Mouse (Mus musculus) liver, adult 2 months (tissue): ENCODE measurements at regions not wholly inside any gene's neighbourhood (a gene's known extent, or its start where the extent isn't known, plus 50 kb on each side); places are given as distances from the start of the nearest gene placed in this dataset.

Experiments
- DNase-seq: peaks from one replicate; pipeline ENCODE4 v3.0.0-alpha.2; 2011; ENCODE audit warnings: low read depth, low spot score; ENCODE audit errors: extremely low read depth
- H3K27ac ChIP-seq: fragments of 200-500 bp; replicated peaks from 2 replicates; pipeline ENCODE4 v1.5.1; 2012; ENCODE audit warnings: low read depth, mild to moderate bottlenecking, control low read depth, inconsistent platforms, low read length; ENCODE audit not compliant: insufficient read depth
- H3K27me3 ChIP-seq: fragments of 200-500 bp; 2 replicates; pipeline ENCODE4 v1.6.1; 2012; ENCODE audit warnings: mild to moderate bottlenecking, moderate library complexity, low read length, inconsistent platforms; ENCODE audit not compliant: control insufficient read depth, insufficient read depth
- H3K36me3 ChIP-seq: fragments of 200-500 bp; 2 replicates; pipeline ENCODE4 v1.6.1; 2012; ENCODE audit warnings: low read length, inconsistent platforms; ENCODE audit not compliant: control insufficient read depth, insufficient read depth
- H3K4me1 ChIP-seq: fragments of 200-500 bp; 2 replicates; pipeline ENCODE4 v1.6.1; 2011; ENCODE audit warnings: low read length; ENCODE audit not compliant: control insufficient read depth, insufficient read depth
- H3K4me3 ChIP-seq: fragments of 200-500 bp; 2 replicates; pipeline ENCODE4 v1.5.1; 2011; ENCODE audit warnings: low read depth, mild to moderate bottlenecking, control low read depth, low read length, moderate library complexity; ENCODE audit not compliant: insufficient read depth
- H3K79me2 ChIP-seq: fragments of 200-500 bp; 2 replicates; pipeline ENCODE4 v1.6.1; 2012; ENCODE audit warnings: inconsistent platforms, mild to moderate bottlenecking, low read length, moderate library complexity; ENCODE audit not compliant: control insufficient read depth, insufficient read depth
- H3K9ac ChIP-seq: fragments of 200-500 bp; 2 replicates; pipeline ENCODE4 v1.6.1; 2012; ENCODE audit warnings: low read depth, mild to moderate bottlenecking, control low read depth, inconsistent platforms, low read length
- CTCF ChIP-seq: fragments of 200-500 bp; IDR thresholded peaks from 2 replicates; pipeline ENCODE4 v1.5.1; 2011; ENCODE audit warnings: low read depth, low read length, control low read depth
- POLR2A ChIP-seq: fragments of 200-500 bp; IDR thresholded peaks from 2 replicates; pipeline ENCODE4 v1.6.1; 2011; ENCODE audit warnings: low read length, control low read depth; ENCODE audit not compliant: insufficient read depth; ENCODE audit errors: extremely low read depth
- WGBS: fragments of 180-500 bp; shearing (Covaris S2); methylation state at CpG from one replicate; pipeline ENCODE4 v1.1.7; 2018; 5-methylcytosine and 5-hydroxymethylcytosine counted together

- 50% methylated on average over 5 of the region's 5 CpGs for WGBS
- TF ChIP-seq POLR2A (no peak), CTCF (0 out of 2 replicates have a peak, but pooled peaks have one; percentile 1)
- no peak overlapping the region for H3K9ac ChIP-seq
- H3K4me1 ChIP-seq, result no peaks in the 10 kb centered on the region; the same call in 1 of the 2 replicates
- H3K36me3 ChIP-seq, result no peaks in the 10 kb centered on the region
- H3K27me3 ChIP-seq, result no peaks in the 10 kb centered on the region
- H3K27ac ChIP-seq, result 0 out of 2 replicates have a peak overlapping the region, but pooled peaks have one; percentile 12
- no peaks in the 10 kb centered on the region for H3K79me2 ChIP-seq
- DNase-seq, result peak; percentile 92
- no peak overlapping the region for H3K4me3 ChIP-seq
Observed at GRCm38 (mm10) chr9:113091881-113092280, 616.2 kb downstream of the Pdcd6ip start.

DNA sequence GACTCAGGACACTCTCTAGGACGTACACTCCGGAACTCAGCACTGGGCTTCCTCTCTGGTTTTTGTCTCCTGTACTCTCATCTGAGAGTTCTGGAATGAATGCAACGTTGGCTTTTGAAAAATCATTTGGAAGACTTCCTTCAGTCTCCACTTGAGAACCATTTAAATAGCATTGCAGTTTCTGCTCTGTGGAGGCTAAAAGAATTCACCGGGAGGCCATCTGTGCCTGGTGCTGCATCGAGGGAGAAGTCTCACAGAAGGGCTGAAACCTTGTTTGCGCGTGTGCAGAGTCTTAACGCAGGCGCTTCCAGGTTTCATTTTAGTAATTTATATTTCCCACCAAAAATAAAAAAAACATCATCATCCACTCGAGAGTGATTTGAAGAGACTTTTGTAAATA is 620.3 kb downstream of the Pdcd6ip start:
- H3K9ac ChIP-seq, result no peak overlapping the region
- no peak for TF ChIP-seq POLR2A
- no peak for TF ChIP-seq CTCF
- WGBS, result 91% methylated on average over 10 of the region's 10 CpGs
- no peaks in the 10 kb centered on the region; the same call in 1 of the 2 replicates for H3K4me1 ChIP-seq
- no peaks in the 10 kb centered on the region for H3K36me3 ChIP-seq
- no peaks in the 10 kb centered on the region for H3K79me2 ChIP-seq
- no peaks in the 10 kb centered on the region for H3K27me3 ChIP-seq
- DNase-seq, result no peak
- no peak overlapping the region for H3K4me3 ChIP-seq
- H3K27ac ChIP-seq, result no peak overlapping the region

DNA sequence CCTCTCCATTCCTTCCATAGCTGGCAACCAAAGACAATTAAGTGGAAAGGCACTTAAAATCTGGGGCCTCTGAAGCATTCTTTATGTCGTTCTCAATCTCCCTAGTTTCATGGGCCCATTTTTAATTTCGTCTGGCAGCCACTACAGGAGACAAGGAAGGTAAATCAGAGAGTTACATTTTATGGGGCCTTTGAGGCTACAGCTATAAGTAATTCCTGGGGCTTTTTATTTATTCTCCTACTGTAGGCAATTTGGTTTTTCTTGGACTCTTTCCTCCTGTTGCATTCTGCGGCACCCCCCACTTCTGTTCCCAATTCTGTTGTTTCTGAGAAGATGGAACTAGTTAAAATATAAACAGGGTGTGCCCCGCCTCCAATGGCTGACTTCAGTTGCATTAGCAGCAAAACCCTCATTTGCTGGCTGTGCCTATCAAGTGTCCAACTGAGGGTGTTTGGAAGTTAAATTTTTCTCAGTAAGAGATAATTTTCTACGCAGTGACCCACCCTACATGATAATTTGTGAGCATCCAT is 622.7 kb downstream of the Pdcd6ip start:
- Histone ChIP-seq H3K27ac (no peak overlapping the region), H3K79me2 (no peaks in the 10 kb centered on the region), H3K9ac (no peak overlapping the region), H3K36me3 (no peaks in the 10 kb centered on the region), H3K4me1 (no peaks in the 10 kb centered on the region), H3K4me3 (no peak overlapping the region), H3K27me3 (no peaks in the 10 kb centered on the region)
- DNase-seq, result no peak
- no peak for TF ChIP-seq POLR2A
- no peak for TF ChIP-seq CTCF
- 89% methylated on average over 5 of the region's 5 CpGs for WGBS

DNA sequence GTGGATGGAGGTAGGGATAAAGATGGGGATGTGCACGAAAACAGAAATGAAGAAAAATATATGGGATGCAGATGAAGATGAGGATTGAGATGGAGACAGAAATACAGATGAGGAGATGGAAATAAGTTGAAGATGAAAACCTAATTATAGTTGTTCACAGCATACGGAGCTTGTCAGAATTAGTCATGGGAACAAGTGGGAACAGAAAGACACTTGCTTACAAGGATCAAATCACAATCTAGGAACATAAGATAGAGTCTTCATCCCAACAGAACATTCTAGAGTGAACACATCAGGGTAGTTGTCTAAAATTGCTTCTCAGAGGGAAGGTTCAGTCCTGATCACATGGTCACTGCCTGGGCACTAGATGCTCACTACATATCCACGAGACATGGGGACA is 633.2 kb downstream of the Pdcd6ip start:
- TF ChIP-seq CTCF (no peak), POLR2A (no peak)
- H3K4me3 ChIP-seq, result no peak overlapping the region
- no peak overlapping the region for H3K9ac ChIP-seq
- no peak for DNase-seq
- H3K79me2 ChIP-seq, result no peaks in the 10 kb centered on the region
- H3K27ac ChIP-seq, result no peak overlapping the region
- H3K4me1 ChIP-seq, result no peaks in the 10 kb centered on the region
- no peaks in the 10 kb centered on the region for H3K36me3 ChIP-seq
- 77% methylated on average over 3 of the region's 3 CpGs for WGBS
- H3K27me3 ChIP-seq, result no peaks in the 10 kb centered on the region

- no peaks in the 10 kb centered on the region for H3K79me2 ChIP-seq
- WGBS, result 86% methylated on average over 11 of the region's 11 CpGs
- no peak overlapping the region for H3K4me3 ChIP-seq
- no peak overlapping the region for H3K9ac ChIP-seq
- no peaks in the 10 kb centered on the region for H3K27me3 ChIP-seq
- no peak overlapping the region for H3K27ac ChIP-seq
- H3K36me3 ChIP-seq, result no peaks in the 10 kb centered on the region
- H3K4me1 ChIP-seq, result no peaks in the 10 kb centered on the region
- no peak for DNase-seq
- no peak for TF ChIP-seq POLR2A
- no peak for TF ChIP-seq CTCF
Observed at GRCm38 (mm10) chr9:113057415-113057814, 650.6 kb downstream of the Pdcd6ip start.

- Histone ChIP-seq H3K36me3 (no peaks in the 10 kb centered on the region), H3K27ac (no peak overlapping the region), H3K9ac (no peak overlapping the region), H3K79me2 (no peaks in the 10 kb centered on the region), H3K27me3 (no peaks in the 10 kb centered on the region), H3K4me1 (no peaks in the 10 kb centered on the region), H3K4me3 (no peak overlapping the region)
- no peak for TF ChIP-seq CTCF
- no peak for TF ChIP-seq POLR2A
- DNase-seq, result no peak
- 74% methylated on average over 4 of the region's 4 CpGs for WGBS
Observed at GRCm38 (mm10) chr9:113044556-113045178, 663.4 kb downstream of the Pdcd6ip start.
